Mouse (Mus musculus): ENCODE measurements around the gene Fchsd2.

- TF ChIP-seq POLR2A (IDR thresholded peaks at IDR 0.05; ENCODE audit: extremely low read depth, insufficient read depth, low read length) (no peak), CTCF (IDR thresholded peaks at IDR 0.05; ENCODE audit: extremely low read depth, insufficient read depth, low read length) (no peak)
These were observed 26.7 kb downstream of the Fchsd2 start for GRCm38 (mm10) chr7:101119391-101119790.
